Mouse (Mus musculus) kidney, adult 2 months (tissue): ENCODE results near the gene Cdc16.

ENCODE experiments used
- CTCF ChIP-seq: fragments of 200-500 bp; conservative IDR thresholded peaks from 2 replicates; pipeline ENCODE4 v1.5.1; 2011; ENCODE audit warnings: low read depth, mild to moderate bottlenecking, control low read depth, low read length, moderate library complexity, mixed read lengths; ENCODE audit not compliant: insufficient read depth, insufficient read length
- POLR2A ChIP-seq: fragments of 200-500 bp; IDR thresholded peaks from one replicate; pipeline ENCODE4 v1.6.1; 2011; ENCODE audit warnings: low read depth, low read length, control low read depth

GRCm38 (mm10) chr8:13725722-13726121 is 31.8 kb upstream of the Cdc16 start:
- TF ChIP-seq CTCF (peak; percentile 39), POLR2A (no peak)
